Mouse (Mus musculus) heart, embryonic 11.5 days (tissue): ENCODE measurements around the gene 1190002N15Rik. TPM values are rescaled to one million over a fixed set of nuclear protein-coding genes. Genes with fewer than 3 reads are reported as not detected.

Experiments used
- ATAC-seq: fragments of 200-750 bp; cut with Nextera tagmentation; replicated peaks from 2 replicates; pipeline ENCODE4 v1.8.0; 2017; ENCODE audit warnings: moderate library complexity; ENCODE audit not compliant: insufficient number of reproducible peaks, low FRiP score, low TSS enrichment
- H3K27ac ChIP-seq: fragments of 300-500 bp; sonication (generic); 2 replicates; pipeline ENCODE4 v1.5.1; 2014; ENCODE audit warnings: mild to moderate bottlenecking, low read depth, low read length
- H3K27me3 ChIP-seq: fragments of 300-500 bp; sonication (generic); 2 replicates; pipeline ENCODE4 v1.6.1; 2014; ENCODE audit warnings: mild to moderate bottlenecking, low read length, mixed read lengths; ENCODE audit not compliant: control insufficient read depth, insufficient read depth
- H3K36me3 ChIP-seq: fragments of 300-500 bp; sonication (generic); 2 replicates; pipeline ENCODE4 v1.6.1; 2014; ENCODE audit warnings: mild to moderate bottlenecking, low read length, moderate library complexity, mixed read lengths; ENCODE audit not compliant: control insufficient read depth, insufficient read depth
- H3K4me1 ChIP-seq: fragments of 300-500 bp; sonication (generic); 2 replicates; pipeline ENCODE4 v1.6.1; 2014; ENCODE audit warnings: low read length; ENCODE audit not compliant: control insufficient read depth, insufficient read depth
- H3K4me2 ChIP-seq: fragments of 300-500 bp; sonication (generic); 2 replicates; pipeline ENCODE4 v1.6.1; 2014; ENCODE audit warnings: mild to moderate bottlenecking, moderate library complexity
- H3K4me3 ChIP-seq: fragments of 300-500 bp; sonication (generic); 2 replicates; pipeline ENCODE4 v1.5.1; 2014; ENCODE audit warnings: low read depth, low read length
- H3K9ac ChIP-seq: fragments of 300-500 bp; sonication (generic); 2 replicates; pipeline ENCODE4 v1.6.1; 2014; ENCODE audit warnings: mild to moderate bottlenecking, low read depth, low read length, moderate library complexity
- H3K9me3 ChIP-seq: fragments of 300-500 bp; sonication (generic); replicated peaks from 2 replicates; pipeline ENCODE4 v1.6.1; 2016; ENCODE audit warnings: low read length; ENCODE audit not compliant: control insufficient read depth
- WGBS: fragments of 180-500 bp; shearing (Covaris S2); extraction: QIAGEN DNeasy Blood & Tissue Kit; methylation state at CpG from one replicate; pipeline ENCODE4 v1.1.7; 2014; ENCODE audit not compliant: insufficient replicate concordance; 5-methylcytosine and 5-hydroxymethylcytosine counted together
- polyA plus RNA-seq: library from polyadenylated mRNA; unstranded; fragments of >200 nt; fragmentation: Nextera tagmentation; extraction: Ambion mirVana; gene quantifications from 2 replicates; pipeline ENCODE4 v1.2.1, GENCODE M21; 2014

The 1190002N15Rik gene
- polyA plus RNA-seq, 1 experiment from 2014 or later = 54.3 TPM

DNA sequence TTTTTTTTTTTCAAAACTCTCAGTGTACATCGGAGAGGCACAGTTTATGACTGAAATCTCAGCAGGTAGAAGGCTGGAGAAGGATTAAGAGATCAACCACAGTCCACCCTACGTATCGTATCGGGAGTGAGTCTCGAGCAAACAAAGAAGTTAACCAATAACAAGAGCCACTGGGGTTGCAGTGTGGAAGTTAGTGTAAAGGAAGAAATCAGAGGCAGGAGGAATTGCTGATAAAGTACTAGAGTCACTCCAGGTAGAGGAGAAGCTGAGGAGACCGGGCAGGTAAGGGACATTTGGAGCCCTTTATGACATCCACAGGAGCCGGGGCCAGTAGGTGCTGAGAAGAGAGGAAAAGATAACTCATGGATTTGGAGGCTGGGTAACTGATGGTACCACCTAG, 64.0 kb downstream of the 1190002N15Rik start:
- H3K4me1 ChIP-seq = no peaks in the 10 kb centered on the region
- no peak overlapping the region for H3K4me2 ChIP-seq
- no peaks in the 10 kb centered on the region for H3K36me3 ChIP-seq
- H3K9me3 ChIP-seq = no peaks in the 10 kb centered on the region
- H3K9ac ChIP-seq = no peak overlapping the region
- H3K4me3 ChIP-seq = no peak overlapping the region
- H3K27ac ChIP-seq = no peak overlapping the region
- ATAC-seq = no peak
- WGBS = 73% methylated on average over 7 of the region's 7 CpGs
- H3K27me3 ChIP-seq = no peaks in the 10 kb centered on the region

DNA sequence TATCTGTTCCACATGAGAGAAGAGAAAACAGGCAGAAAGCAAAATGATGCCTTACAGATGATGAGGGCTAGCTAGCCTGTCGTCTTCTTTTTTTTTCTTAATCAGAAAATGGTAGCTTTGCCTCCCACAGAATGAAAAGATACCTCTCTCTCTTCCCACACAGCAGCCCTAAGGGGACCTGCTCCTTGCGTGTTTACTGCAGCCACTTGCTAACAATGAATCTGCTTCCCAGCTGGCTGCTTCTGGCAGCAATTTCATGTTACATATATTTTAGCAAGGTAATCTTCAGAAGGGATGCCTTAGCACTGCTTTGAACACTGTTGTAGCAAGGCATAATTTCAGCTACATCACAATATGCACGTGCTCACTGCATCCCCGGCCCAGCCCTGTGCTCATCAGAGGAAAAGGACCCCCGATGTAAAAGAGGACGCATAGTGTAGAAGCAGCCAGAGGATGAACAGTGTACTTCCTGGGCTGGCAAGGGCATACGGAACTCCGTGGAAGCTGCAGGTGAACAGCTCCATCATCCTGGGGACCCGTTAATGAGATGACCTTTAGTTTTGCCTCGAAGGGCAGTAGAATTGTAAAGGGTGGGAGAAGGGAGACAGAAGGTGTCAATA, 64.8 kb downstream of the 1190002N15Rik start:
- Histone ChIP-seq H3K4me1 (no peaks in the 10 kb centered on the region), H3K36me3 (no peaks in the 10 kb centered on the region), H3K4me3 (no peak overlapping the region), H3K27me3 (no peaks in the 10 kb centered on the region), H3K4me2 (no peak overlapping the region), H3K9ac (no peak overlapping the region), H3K9me3 (no peaks in the 10 kb centered on the region), H3K27ac (no peak overlapping the region)
- ATAC-seq = no peak
- 72% methylated on average over 10 of the region's 10 CpGs for WGBS

DNA sequence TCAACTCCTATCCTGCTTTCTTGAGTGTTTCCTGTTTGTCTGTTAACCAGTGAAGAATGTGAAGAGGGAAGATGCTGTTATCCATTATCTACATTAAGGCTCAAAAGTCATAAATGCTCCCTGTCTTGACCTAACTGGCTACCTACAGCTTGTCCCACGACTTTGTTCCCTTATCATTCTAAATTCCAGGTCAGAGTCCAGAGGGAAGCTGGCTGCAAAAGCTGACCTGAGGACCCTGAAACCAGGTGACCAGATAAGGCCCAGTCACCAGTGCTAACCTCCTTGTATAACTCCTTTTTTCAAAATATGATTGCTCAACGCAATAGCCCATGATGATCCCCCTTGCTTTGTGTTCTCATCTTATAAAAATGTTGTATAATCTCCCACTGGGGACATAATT, 66.4 kb downstream of the 1190002N15Rik start:
- Histone ChIP-seq H3K4me3 (no peak overlapping the region), H3K27me3 (no peaks in the 10 kb centered on the region), H3K4me1 (no peaks in the 10 kb centered on the region), H3K36me3 (no peaks in the 10 kb centered on the region), H3K9me3 (no peaks in the 10 kb centered on the region), H3K4me2 (no peak overlapping the region), H3K9ac (no peak overlapping the region), H3K27ac (no peak overlapping the region)
- 45% methylated on average over 2 of the region's 2 CpGs for WGBS
- no peak for ATAC-seq

Other genes starting within 250 kb of the 1190002N15Rik start
- 4.1 and 4.4 TPM in 2 replicates for gene Slc9a9, start 131.8 kb upstream of the 1190002N15Rik start, polyA plus RNA-seq